Mouse (Mus musculus) cerebellum, adult 2 months (tissue): ENCODE measurements around the gene Mlxip.

Experiments
- CTCF ChIP-seq: fragments of 200-500 bp; IDR thresholded peaks from 2 replicates; pipeline ENCODE4 v1.5.1; 2011; ENCODE audit warnings: low read depth, mild to moderate bottlenecking, control low read depth, low read length, moderate library complexity, borderline replicate concordance; ENCODE audit not compliant: insufficient read depth
- POLR2A ChIP-seq: fragments of 200-500 bp; IDR thresholded peaks from 2 replicates; pipeline ENCODE4 v1.6.1; 2011; ENCODE audit warnings: low read length, control low read depth, borderline replicate concordance; ENCODE audit not compliant: insufficient read depth

GRCm38 (mm10) chr5:123375793-123376452, 18.7 kb upstream of the Mlxip start:
- TF ChIP-seq POLR2A, result no peak
- TF ChIP-seq CTCF, result no peak
